Mouse (Mus musculus) E14TG2a.4 (cell line): Measurements from ENCODE around the gene Il17rd.

ENCODE experiments used
- CTCF ChIP-seq: conservative IDR thresholded peaks from 2 replicates; pipeline ENCODE4 v1.5.1; 2014; ENCODE audit warnings: low read length
- NANOG ChIP-seq: IDR thresholded peaks from 2 replicates; pipeline ENCODE4 v1.6.1; 2014; ENCODE audit warnings: borderline replicate concordance, low read length, mixed read lengths

DNA sequence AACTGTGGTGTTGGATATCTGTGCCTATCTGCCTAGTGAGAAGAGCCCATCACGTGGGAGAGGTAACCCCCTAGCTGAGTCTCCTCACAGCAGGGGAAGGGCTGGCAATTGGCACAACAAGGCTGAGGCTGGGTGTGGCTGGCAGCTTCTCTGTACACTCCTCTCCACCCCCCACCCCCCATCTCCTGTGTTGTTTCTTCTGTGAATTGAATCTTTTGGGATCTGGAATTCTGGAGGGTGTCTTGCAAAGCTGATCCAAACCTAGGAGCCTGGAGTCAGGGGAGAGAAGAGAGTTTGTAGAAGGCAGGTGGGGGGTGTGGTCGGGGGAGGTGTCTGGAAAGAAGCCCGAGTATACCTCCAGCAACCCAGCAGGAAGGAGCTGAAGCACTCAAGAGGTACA lies 102.7 kb downstream of the Il17rd start:
- no peak for TF ChIP-seq CTCF
- no peak for TF ChIP-seq NANOG
